Mouse (Mus musculus) ES-E14 (cell line): Measurements from ENCODE around the gene Iah1.

ENCODE experiments used
- CHD2 ChIP-seq: IDR thresholded peaks from 2 replicates; pipeline ENCODE4 v1.6.1; 2014; ENCODE audit warnings: mild to moderate bottlenecking, low read depth, low read length, inconsistent platforms
- HCFC1 ChIP-seq: IDR thresholded peaks from 2 replicates; pipeline ENCODE4 v1.6.1; 2012; ENCODE audit warnings: low read length, inconsistent platforms, borderline replicate concordance; ENCODE audit not compliant: insufficient read depth
- MAFK ChIP-seq: IDR thresholded peaks from 2 replicates; pipeline ENCODE4 v1.6.1; 2014; ENCODE audit warnings: mild to moderate bottlenecking, low read depth, low read length, inconsistent platforms; ENCODE audit not compliant: insufficient read depth
- ZC3H11A ChIP-seq: IDR thresholded peaks from 2 replicates; pipeline ENCODE4 v1.6.1; 2012; ENCODE audit warnings: low read depth, mild to moderate bottlenecking, inconsistent platforms, low read length, borderline replicate concordance
- ZNF384 ChIP-seq: IDR thresholded peaks from 2 replicates; pipeline ENCODE4 v1.6.1; 2012; ENCODE audit warnings: low read depth, low read length, inconsistent platforms

- TF ChIP-seq HCFC1 (no peak), MAFK (no peak), ZC3H11A (no peak), ZNF384 (no peak), CHD2 (no peak)
Observed at GRCm38 (mm10) chr12:21277352-21277864, 38.8 kb upstream of the Iah1 start.
